Mouse (Mus musculus) testis, postnatal 14 days (tissue): Measurements from ENCODE around the gene Cyb561d2.
A peak's percentile ranks its signal among the peaks of the same experiment; 100 is the strongest.

Source experiments
- DNase-seq: peaks from one replicate; pipeline ENCODE4 v3.0.0; 2021; ENCODE audit warnings: low spot score

The Cyb561d2 gene

GRCm38 (mm10) chr9:107521711-107522399, 20.1 kb downstream of the Cyb561d2 start:
- no peak for DNase-seq

GRCm38 (mm10) chr9:107521190-107521589, 20.8 kb downstream of the Cyb561d2 start:
- DNase-seq: no peak

- DNase-seq: no peak
These were observed 21.7 kb downstream of the Cyb561d2 start for GRCm38 (mm10) chr9:107520331-107520730.

GRCm38 (mm10) chr9:107514303-107514955, 27.6 kb downstream of the Cyb561d2 start:
- peak; percentile 65 for DNase-seq

GRCm38 (mm10) chr9:107512326-107512725, 29.7 kb downstream of the Cyb561d2 start:
- DNase-seq: no peak

- DNase-seq: no peak
These were observed 30.6 kb downstream of the Cyb561d2 start for GRCm38 (mm10) chr9:107511436-107511835.

- no peak for DNase-seq
These were observed 31.5 kb downstream of the Cyb561d2 start for GRCm38 (mm10) chr9:107510384-107511100.

- no peak for DNase-seq
These were observed 33.7 kb downstream of the Cyb561d2 start for GRCm38 (mm10) chr9:107508266-107508665.

- no peak for DNase-seq
These were observed 37.1 kb downstream of the Cyb561d2 start for GRCm38 (mm10) chr9:107504662-107505537.

GRCm38 (mm10) chr9:107502131-107502846, 39.7 kb downstream of the Cyb561d2 start:
- DNase-seq: no peak

- no peak for DNase-seq
These were observed 41.2 kb downstream of the Cyb561d2 start for GRCm38 (mm10) chr9:107500708-107501286.

- DNase-seq: no peak
These were observed 45.6 kb downstream of the Cyb561d2 start for GRCm38 (mm10) chr9:107496359-107496758.

- DNase-seq: no peak
These were observed 47.8 kb downstream of the Cyb561d2 start for GRCm38 (mm10) chr9:107494238-107494637.

- DNase-seq: no peak
These were observed 48.5 kb downstream of the Cyb561d2 start for GRCm38 (mm10) chr9:107493511-107493910.

- DNase-seq: no peak
These were observed 51.4 kb downstream of the Cyb561d2 start for GRCm38 (mm10) chr9:107490625-107491024.

GRCm38 (mm10) chr9:107490146-107490545, 51.8 kb downstream of the Cyb561d2 start:
- no peak for DNase-seq
